Mouse (Mus musculus) urinary bladder, adult 2 months (tissue): Measurements from ENCODE around the gene Fam160b1. TPM values are rescaled to one million over a fixed set of nuclear protein-coding genes. Genes with fewer than 3 reads are reported as not detected.

Experiments used
- DNase-seq: peaks from one replicate; pipeline ENCODE4 v3.0.0; 2022; ENCODE audit warnings: low spot score
- polyA plus RNA-seq: library from polyadenylated mRNA; depleted of rRNA; stranded (reverse); fragments of >200 nt; gene quantifications from 2 replicates; pipeline ENCODE4 v1.2.3, GENCODE M21; 2012; rRNA removed

Gene Fam160b1
- polyA plus RNA-seq, 1 experiment: 13.9 TPM

DNA sequence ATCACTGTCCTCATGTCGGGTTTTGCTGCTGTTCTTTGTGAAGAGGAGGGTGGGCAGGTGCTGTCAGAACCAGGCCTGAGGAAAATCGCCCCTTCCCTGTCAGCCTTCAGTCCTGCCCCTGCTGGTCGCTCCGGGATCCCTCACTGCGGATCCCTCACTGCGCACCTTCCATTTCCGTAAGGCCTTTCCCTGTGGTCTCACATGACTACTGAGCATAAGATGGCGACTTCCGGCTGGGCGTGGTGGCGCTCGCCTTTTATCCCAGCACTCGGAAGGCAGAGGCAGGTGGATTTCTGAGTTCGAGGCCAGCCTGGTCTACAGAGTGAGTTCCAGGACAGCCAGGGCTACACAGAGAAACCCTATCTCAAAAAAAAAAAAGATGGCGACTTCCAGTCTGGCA, 64.8 kb downstream of the Fam160b1 start:
- no peak for DNase-seq

DNA sequence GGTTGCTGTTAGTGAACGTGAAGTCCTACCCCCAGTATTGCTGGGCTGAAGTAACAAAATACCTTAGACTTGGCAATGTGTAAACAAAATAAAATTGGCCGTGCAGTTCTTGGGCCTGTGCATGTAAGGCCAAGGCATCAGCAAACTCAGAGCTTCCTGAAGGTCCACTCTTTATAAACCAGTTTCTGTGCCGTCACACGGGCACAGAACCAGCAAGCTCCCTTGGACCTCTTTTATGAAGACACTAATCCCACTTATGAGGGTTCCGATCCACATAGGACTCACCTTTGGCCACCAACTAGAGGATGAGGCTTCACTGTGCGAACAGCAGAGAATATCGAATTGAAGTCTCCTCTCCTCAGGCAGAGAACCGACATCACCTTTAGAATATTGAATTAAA, 66.4 kb downstream of the Fam160b1 start:
- DNase-seq: no peak

DNA sequence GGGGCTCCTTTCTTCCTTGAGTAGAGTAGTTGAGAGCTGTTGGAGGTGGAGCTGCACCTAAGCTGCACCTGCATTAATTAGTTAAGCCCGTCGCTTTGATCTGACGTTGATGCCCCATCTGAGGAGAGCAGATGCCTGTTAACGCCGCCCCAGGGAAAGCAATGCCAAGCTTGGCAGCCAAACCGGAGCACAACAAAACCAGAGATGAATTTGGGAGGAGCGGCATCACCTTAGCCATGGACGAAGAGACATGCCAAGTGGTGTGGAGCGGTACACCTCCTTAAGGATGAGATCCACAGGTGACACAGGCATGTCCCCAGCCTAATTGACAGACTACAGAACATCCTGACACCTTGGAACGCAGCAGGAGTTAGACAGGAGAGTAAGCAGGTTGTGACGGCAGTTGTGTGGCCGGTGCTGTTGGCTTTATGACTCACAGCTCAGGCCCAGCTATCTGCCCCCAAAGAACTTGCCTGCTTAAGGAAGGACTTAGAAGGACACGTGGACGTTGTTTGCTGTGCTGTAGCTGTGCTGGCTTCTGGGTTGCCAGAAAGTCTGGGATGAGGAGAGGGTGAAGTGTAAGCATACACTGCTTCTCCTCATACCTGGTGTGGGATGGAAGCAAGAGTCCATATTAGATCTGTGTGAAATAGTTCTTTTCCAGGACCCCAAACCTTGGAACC, 67.4 kb downstream of the Fam160b1 start:
- no peak for DNase-seq

DNA sequence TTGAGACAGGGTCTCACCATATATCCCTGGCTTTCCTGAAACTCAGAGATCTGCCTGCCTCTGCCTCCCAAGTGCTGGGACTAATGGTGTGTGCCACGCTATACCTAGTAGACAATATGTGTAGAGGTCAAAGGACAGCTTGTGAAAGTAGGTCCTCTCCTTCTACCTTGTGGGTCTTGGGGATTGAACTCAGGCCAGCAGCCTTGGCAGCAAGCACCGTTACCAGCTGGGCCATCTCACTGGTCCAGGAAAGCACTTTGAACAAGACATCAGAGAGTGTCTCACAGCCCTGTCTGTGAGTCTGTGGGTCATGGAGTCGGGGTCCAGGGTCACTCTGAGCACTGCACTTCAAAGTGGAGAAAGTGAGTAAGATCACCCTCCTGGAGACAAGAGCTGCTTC, 68.2 kb downstream of the Fam160b1 start:
- DNase-seq: no peak

DNA sequence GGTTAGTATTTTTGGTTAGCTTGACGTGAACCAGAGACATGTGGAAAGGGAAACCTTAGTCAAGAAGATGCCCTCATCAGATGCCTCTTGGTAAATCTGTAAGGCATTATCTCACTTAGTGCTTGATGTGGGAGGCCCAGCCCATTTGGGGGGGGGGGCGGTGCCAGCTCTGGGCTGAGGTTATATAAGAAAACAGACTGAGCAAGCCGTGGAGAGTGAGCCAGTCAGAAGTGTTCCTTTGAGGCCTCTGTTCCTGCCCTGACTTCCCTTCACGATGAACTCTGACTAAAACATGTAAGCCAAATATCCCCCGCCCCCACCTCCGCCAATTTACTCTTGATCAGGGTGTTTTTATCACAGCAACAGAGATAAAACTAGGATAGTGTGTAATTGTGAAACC, 69.4 kb downstream of the Fam160b1 start:
- DNase-seq: no peak

DNA sequence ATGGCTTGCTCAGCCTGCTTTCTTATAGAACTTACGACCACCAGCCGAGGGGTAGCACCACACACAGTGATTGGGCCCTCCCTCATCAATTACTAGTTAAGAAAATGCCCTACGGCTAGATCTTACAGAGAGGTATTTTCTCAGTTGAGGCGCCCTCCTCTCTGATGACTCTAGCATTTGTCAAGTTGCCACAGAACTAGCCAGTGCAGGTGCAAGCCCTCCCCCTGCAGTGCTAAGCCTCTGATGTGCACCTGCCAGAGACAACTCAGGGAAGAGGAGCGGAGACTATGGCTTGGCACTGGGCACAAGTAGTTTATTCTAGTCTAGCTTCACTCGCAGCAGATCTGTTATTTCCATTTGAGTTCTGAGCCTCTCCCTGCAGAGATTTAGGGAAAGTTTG, 71.0 kb downstream of the Fam160b1 start:
- no peak for DNase-seq

DNA sequence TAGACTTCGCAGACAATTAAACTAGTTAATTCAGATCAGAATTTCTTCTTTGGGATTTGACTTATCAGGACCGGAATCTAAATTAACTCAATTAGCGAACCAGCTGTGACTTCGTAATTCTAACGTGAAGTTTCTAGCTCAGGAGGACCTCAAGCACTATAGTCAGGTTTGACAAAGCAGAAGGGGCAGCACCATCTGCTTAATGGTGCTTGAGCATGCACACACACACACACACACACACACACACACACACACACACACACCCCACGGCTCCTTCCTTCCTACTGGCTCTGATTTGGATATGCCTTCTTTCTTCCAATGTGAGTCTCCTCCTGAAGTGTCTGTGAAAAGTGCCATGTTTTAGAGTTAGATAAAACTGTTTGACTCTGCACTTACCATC, 73.5 kb downstream of the Fam160b1 start:
- no peak for DNase-seq

DNA sequence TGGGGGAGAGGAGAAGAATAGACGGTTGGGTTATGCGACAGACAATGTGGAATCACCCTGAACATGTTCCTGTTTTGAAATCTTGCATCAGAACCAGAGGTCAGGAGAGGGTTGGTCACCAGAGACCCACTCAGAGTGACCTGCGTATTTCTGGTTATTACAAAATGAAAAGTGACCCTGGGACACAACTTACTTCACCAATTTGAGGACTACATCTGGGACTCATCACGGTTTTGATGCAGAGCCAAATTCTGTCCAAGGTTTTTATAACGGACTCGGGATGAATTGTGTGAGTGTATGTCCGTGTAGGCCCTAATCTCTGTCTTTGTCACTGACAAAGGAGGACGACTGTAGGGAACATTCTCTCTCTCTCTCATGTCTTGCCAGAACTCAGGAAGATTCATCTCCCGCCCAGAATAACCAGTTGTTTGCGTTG, 76.1 kb downstream of the Fam160b1 start:
- DNase-seq: no peak

DNA sequence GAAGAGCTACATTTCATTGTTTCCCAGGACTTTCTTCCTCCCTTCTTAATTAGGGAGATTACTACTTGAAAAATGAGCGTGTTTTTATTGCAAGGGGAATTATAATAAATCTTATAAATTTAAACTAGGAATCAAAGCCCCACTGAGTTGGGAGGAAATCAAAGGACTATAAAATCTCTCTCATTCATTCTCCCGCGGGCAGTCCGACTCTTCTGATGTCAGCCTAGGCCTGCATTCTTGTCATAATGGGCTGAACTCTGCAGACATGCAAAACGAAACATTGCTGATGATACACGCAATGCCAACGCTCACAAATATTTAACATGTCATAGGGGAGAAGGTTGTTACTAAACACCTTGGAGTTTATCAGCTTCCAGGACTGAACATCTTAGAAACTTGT, 76.6 kb downstream of the Fam160b1 start:
- no peak for DNase-seq

Other genes starting within 250 kb of the Fam160b1 start
- 24.3 and 40.2 TPM in 2 replicates for gene Ablim1, start 45.8 kb upstream of the Fam160b1 start, polyA plus RNA-seq
- 14.1 and 16.6 TPM in 2 replicates for gene Trub1, start 92.2 kb downstream of the Fam160b1 start, polyA plus RNA-seq